Mouse (Mus musculus) heart, embryonic 14.5 days (tissue): ENCODE measurements around the gene BC051665. TPM values are rescaled to one million over a fixed set of nuclear protein-coding genes. Genes with fewer than 3 reads are reported as not detected.

Experiments used
- ATAC-seq: fragments of 200-750 bp; cut with Nextera tagmentation; 2 replicates; pipeline ENCODE4 v1.8.0; 2017; ENCODE audit warnings: low read depth, moderate TSS enrichment; ENCODE audit not compliant: insufficient number of reproducible peaks, insufficient read depth, low FRiP score
- H3K27ac ChIP-seq, 2 experiments: fragments of 200-500 bp in 1 of 2; fragments of 300-500 bp in 1 of 2; sonication (generic) in 1 of 2; replicated peaks in 1 of 2; 2 replicates each; pipeline ENCODE4 v1.5.1; 2012 to 2014; ENCODE audit warnings: low read depth in 2 of 2, low read length in 2 of 2, control low read depth in 1 of 2, mild to moderate bottlenecking in 1 of 2, mixed read lengths in 1 of 2; ENCODE audit not compliant: control insufficient read depth in 1 of 2, insufficient read depth in 1 of 2
- H3K27me3 ChIP-seq: fragments of 300-500 bp; sonication (generic); 2 replicates; pipeline ENCODE4 v1.6.1; 2014; ENCODE audit warnings: mild to moderate bottlenecking, low read length, control low read depth; ENCODE audit not compliant: control insufficient read depth, insufficient read depth
- H3K36me3 ChIP-seq: fragments of 300-500 bp; sonication (generic); 2 replicates; pipeline ENCODE4 v1.6.1; 2014; ENCODE audit warnings: mild to moderate bottlenecking, control low read depth, low read length, mixed read lengths; ENCODE audit not compliant: control insufficient read depth, insufficient read depth
- H3K4me1 ChIP-seq, 2 experiments: fragments of 200-500 bp in 1 of 2; fragments of 300-500 bp in 1 of 2; sonication (generic) in 1 of 2; 2 replicates each; pipeline ENCODE4 v1.6.1; 2012 to 2014; ENCODE audit warnings: low read length in 2 of 2, control low read depth in 1 of 2, mixed read lengths in 1 of 2; ENCODE audit not compliant: control insufficient read depth in 2 of 2, insufficient read depth in 2 of 2
- H3K4me2 ChIP-seq: fragments of 300-500 bp; sonication (generic); 2 replicates; pipeline ENCODE4 v1.6.1; 2014; ENCODE audit warnings: mild to moderate bottlenecking, low read length
- H3K4me3 ChIP-seq, 2 experiments: fragments of 200-500 bp in 1 of 2; fragments of 300-500 bp in 1 of 2; sonication (generic) in 1 of 2; 2 replicates each; pipeline ENCODE4 v1.5.1; 2012 to 2014; ENCODE audit warnings: low read length in 2 of 2, mild to moderate bottlenecking in 2 of 2, control low read depth in 1 of 2, low read depth in 1 of 2, moderate library complexity in 1 of 2; ENCODE audit not compliant: control insufficient read depth in 1 of 2, insufficient read depth in 1 of 2
- H3K9ac ChIP-seq: fragments of 300-500 bp; sonication (generic); 2 replicates; pipeline ENCODE4 v1.6.1; 2014; ENCODE audit warnings: mild to moderate bottlenecking, low read length
- H3K9me3 ChIP-seq: fragments of 300-500 bp; sonication (generic); 2 replicates; pipeline ENCODE4 v1.6.1; 2016; ENCODE audit warnings: low read length, control low read depth; ENCODE audit not compliant: control insufficient read depth
- WGBS: fragments of 180-500 bp; shearing (Covaris S2); extraction: QIAGEN DNeasy Blood & Tissue Kit; methylation state at CpG from one replicate; pipeline ENCODE4 v1.1.7; 2014; 5-methylcytosine and 5-hydroxymethylcytosine counted together
- polyA plus RNA-seq: library from polyadenylated mRNA; unstranded; fragments of >200 nt; fragmentation: Nextera tagmentation; extraction: Ambion mirVana; gene quantifications from 2 replicates; pipeline ENCODE4 v1.2.1, GENCODE M21; 2014

Gene BC051665
- polyA plus RNA-seq, 1 experiment from 2014 or later: not detected

GRCm38 (mm10) chr13:60743381-60744077 is 42.6 kb downstream of the BC051665 start:
- WGBS: 59% methylated on average over 13 of the region's 13 CpGs
- Histone ChIP-seq H3K4me1 (peaks cover 3 to 7% of the 10 kb centered on the region in 2 experiments; a peak in 2 of 4 replicates), H3K9ac (no peak overlapping the region; the same call in 1 of the 2 replicates), H3K27me3 (no peaks in the 10 kb centered on the region), H3K9me3 (no peaks in the 10 kb centered on the region), H3K27ac (peak overlapping the region; percentile 33 to 55; a peak in 3 of 4 replicates), H3K36me3 (0 out of 2 replicates have a peak, but pooled peaks cover 3% of the 10 kb centered on the region), H3K4me2 (no peak overlapping the region), H3K4me3 (no peak overlapping the region)
- no peak for ATAC-seq

GRCm38 (mm10) chr13:60742611-60743010 is 43.6 kb downstream of the BC051665 start:
- Histone ChIP-seq H3K9ac (no peak overlapping the region), H3K4me1 (peaks cover 7% of the 10 kb centered on the region in 2 experiments; a peak in 3 of 4 replicates), H3K36me3 (no peaks in the 10 kb centered on the region), H3K4me3 (no peak overlapping the region), H3K9me3 (no peaks in the 10 kb centered on the region), H3K4me2 (no peak overlapping the region), H3K27ac (peak overlapping the region; percentile 33 to 53), H3K27me3 (no peaks in the 10 kb centered on the region)
- 62% methylated on average over 3 of the region's 3 CpGs for WGBS
- no peak for ATAC-seq

GRCm38 (mm10) chr13:60740248-60740647 is 45.9 kb downstream of the BC051665 start:
- no peak overlapping the region for H3K4me3 ChIP-seq
- H3K27me3 ChIP-seq: no peaks in the 10 kb centered on the region
- H3K27ac ChIP-seq: no peak overlapping the region
- no peak overlapping the region for H3K4me2 ChIP-seq
- peaks cover 7% of the 10 kb centered on the region; the same call in 1 of the 2 replicates for H3K36me3 ChIP-seq
- ATAC-seq: no peak
- peaks cover 7% of the 10 kb centered on the region in 2 experiments; a peak in 3 of 4 replicates for H3K4me1 ChIP-seq
- WGBS: 87% methylated on average over 6 of the region's 6 CpGs
- no peak overlapping the region for H3K9ac ChIP-seq
- H3K9me3 ChIP-seq: no peaks in the 10 kb centered on the region

- Histone ChIP-seq H3K27me3 (no peaks in the 10 kb centered on the region), H3K27ac (peak overlapping the region; percentile 64 to 65), H3K36me3 (peaks cover 7% of the 10 kb centered on the region; the same call in 1 of the 2 replicates), H3K9ac (no peak overlapping the region), H3K4me1 (peaks cover 0 to 7% of the 10 kb centered on the region in 2 experiments; a peak in 2 of 4 replicates), H3K9me3 (no peaks in the 10 kb centered on the region), H3K4me2 (peak overlapping the region; percentile 53), H3K4me3 (peak overlapping the region in 1 of 2 experiments; percentile 18; a peak in 3 of 4 replicates)
- peak; percentile 58 for ATAC-seq
- WGBS: 10% methylated on average over 9 of the region's 9 CpGs
Observed at GRCm38 (mm10) chr13:60738429-60738828, 47.7 kb downstream of the BC051665 start.

GRCm38 (mm10) chr13:60737632-60738324 is 48.4 kb downstream of the BC051665 start:
- Histone ChIP-seq H3K36me3 (peaks cover 7% of the 10 kb centered on the region; the same call in 1 of the 2 replicates), H3K4me1 (peaks cover 0 to 4% of the 10 kb centered on the region in 2 experiments; a peak in 2 of 4 replicates), H3K9me3 (no peaks in the 10 kb centered on the region), H3K4me3 (peak overlapping the region; percentile 4 to 18; a peak in 3 of 4 replicates), H3K9ac (no peak overlapping the region), H3K4me2 (peak overlapping the region; percentile 53), H3K27ac (peak overlapping the region; percentile 64 to 65), H3K27me3 (no peaks in the 10 kb centered on the region)
- peak; percentile 89 for ATAC-seq
- WGBS: 9% methylated on average over 9 of the region's 9 CpGs

- H3K27ac ChIP-seq: no peak overlapping the region
- H3K9me3 ChIP-seq: no peaks in the 10 kb centered on the region
- no peak overlapping the region for H3K4me2 ChIP-seq
- no peak for ATAC-seq
- H3K27me3 ChIP-seq: no peaks in the 10 kb centered on the region
- H3K4me1 ChIP-seq: peaks cover 0 to 3% of the 10 kb centered on the region in 2 experiments; a peak in 2 of 4 replicates
- 86% methylated on average over 13 of the region's 13 CpGs for WGBS
- peaks cover 7% of the 10 kb centered on the region; the same call in 1 of the 2 replicates for H3K36me3 ChIP-seq
- no peak overlapping the region for H3K9ac ChIP-seq
- H3K4me3 ChIP-seq: no peak overlapping the region
Observed at GRCm38 (mm10) chr13:60736421-60737105, 49.6 kb downstream of the BC051665 start.

GRCm38 (mm10) chr13:60735306-60735705 is 50.9 kb downstream of the BC051665 start:
- Histone ChIP-seq H3K9ac (no peak overlapping the region), H3K9me3 (no peaks in the 10 kb centered on the region), H3K36me3 (peaks cover 7% of the 10 kb centered on the region; the same call in 1 of the 2 replicates), H3K27ac (no peak overlapping the region), H3K27me3 (no peaks in the 10 kb centered on the region), H3K4me1 (peaks cover 0 to 3% of the 10 kb centered on the region in 2 experiments; a peak in 2 of 4 replicates), H3K4me2 (no peak overlapping the region), H3K4me3 (no peak overlapping the region)
- WGBS: 87% methylated on average over 9 of the region's 9 CpGs
- no peak for ATAC-seq
